Mouse (Mus musculus) neural tube, embryonic 15.5 days (tissue): Measurements from ENCODE around the gene Plxnb2. TPM values are rescaled to one million over a fixed set of nuclear protein-coding genes. Genes with fewer than 3 reads are reported as not detected.

Experiments used
- ATAC-seq: fragments of 200-750 bp; cut with Nextera tagmentation; 2 replicates; pipeline ENCODE4 v1.8.0; 2017; ENCODE audit warnings: mild to moderate bottlenecking, moderate TSS enrichment, moderate library complexity; ENCODE audit not compliant: low FRiP score
- H3K27ac ChIP-seq: fragments of 300-500 bp; sonication (generic); replicated peaks from 2 replicates; pipeline ENCODE4 v1.5.1; 2015; ENCODE audit warnings: mild to moderate bottlenecking, inconsistent platforms
- H3K27me3 ChIP-seq: fragments of 300-500 bp; sonication (generic); replicated peaks from 2 replicates; pipeline ENCODE4 v1.6.1; 2015; ENCODE audit warnings: inconsistent platforms
- H3K36me3 ChIP-seq: fragments of 300-500 bp; sonication (generic); 2 replicates; pipeline ENCODE4 v1.6.1; 2015; ENCODE audit warnings: inconsistent platforms
- H3K4me1 ChIP-seq: fragments of 300-500 bp; sonication (generic); 2 replicates; pipeline ENCODE4 v1.6.1; 2015; ENCODE audit warnings: inconsistent platforms
- H3K4me2 ChIP-seq: fragments of 300-500 bp; sonication (generic); 2 replicates; pipeline ENCODE4 v1.6.1; 2015; ENCODE audit warnings: inconsistent platforms, mild to moderate bottlenecking, moderate library complexity
- H3K4me3 ChIP-seq: fragments of 300-500 bp; sonication (generic); replicated peaks from 2 replicates; pipeline ENCODE4 v1.5.1; 2015; ENCODE audit warnings: mild to moderate bottlenecking, inconsistent platforms
- H3K9ac ChIP-seq: fragments of 300-500 bp; sonication (generic); replicated peaks from 2 replicates; pipeline ENCODE4 v1.6.1; 2015; ENCODE audit warnings: mild to moderate bottlenecking, inconsistent platforms
- H3K9me3 ChIP-seq: fragments of 300-500 bp; sonication (generic); replicated peaks from 2 replicates; pipeline ENCODE4 v1.6.1; 2016; ENCODE audit warnings: inconsistent platforms
- WGBS: fragments of 180-500 bp; shearing (Covaris S2); methylation state at CpG from one replicate; pipeline ENCODE4 v1.1.7; 2015; ENCODE audit warnings: mixed read lengths; 5-methylcytosine and 5-hydroxymethylcytosine counted together
- polyA plus RNA-seq: library from polyadenylated mRNA; unstranded; fragments of >200 nt; fragmentation: Nextera tagmentation; extraction: Ambion mirVana; gene quantifications from 2 replicates; pipeline ENCODE4 v1.2.1, GENCODE M21; 2015

Gene Plxnb2
- 69.4 and 72.3 TPM in 2 replicates for polyA plus RNA-seq

GRCm38 (mm10) chr15:89180571-89181229 is at the start of gene Plxnb2:
Plxnb2 (minus strand) TSS chr15:89180788.
- ATAC-seq = peak; percentile 91
- WGBS = under 1% methylated on average over 72 of the region's 72 CpGs
- peaks cover 69% of the 10 kb centered on the region for H3K4me1 ChIP-seq

GRCm38 (mm10) chr15:89215611-89216233 is 35.1 kb upstream of the Plxnb2 start:
- H3K9ac ChIP-seq = no peak overlapping the region

More at GRCm38 (mm10) chr15:89180571-89181229, at the start of gene Plxnb2:
- Histone ChIP-seq H3K36me3 (peaks cover 13% of the 10 kb centered on the region), H3K4me2 (peak within 1 kb of the TSS; percentile 90), H3K4me3 (peak within 1 kb of the TSS; percentile 76), H3K27me3 (no peaks in the 10 kb centered on the region), H3K9ac (peak within 1 kb of the TSS; percentile 94), H3K9me3 (no peaks in the 10 kb centered on the region), H3K27ac (peak within 1 kb of the TSS; percentile 91)

GRCm38 (mm10) chr15:89214953-89215352 is 34.4 kb upstream of the Plxnb2 start:
- H3K36me3 ChIP-seq = peaks cover 14% of the 10 kb centered on the region
- no peak overlapping the region for H3K4me2 ChIP-seq
- ATAC-seq = no peak
- no peak overlapping the region for H3K4me3 ChIP-seq
- peaks cover 40% of the 10 kb centered on the region for H3K4me1 ChIP-seq
- no peaks in the 10 kb centered on the region for H3K27me3 ChIP-seq
- H3K27ac ChIP-seq = no peak overlapping the region
- WGBS = 95% methylated on average over 3 of the region's 3 CpGs
- no peak overlapping the region for H3K9ac ChIP-seq
- H3K9me3 ChIP-seq = no peaks in the 10 kb centered on the region

More at GRCm38 (mm10) chr15:89215611-89216233, 35.1 kb upstream of the Plxnb2 start:
- Histone ChIP-seq H3K9me3 (no peaks in the 10 kb centered on the region), H3K4me3 (no peak overlapping the region), H3K27me3 (no peaks in the 10 kb centered on the region), H3K27ac (no peak overlapping the region), H3K4me1 (peaks cover 36% of the 10 kb centered on the region), H3K36me3 (peaks cover 14% of the 10 kb centered on the region), H3K4me2 (no peak overlapping the region)
- ATAC-seq = no peak
- 88% methylated on average over 2 of the region's 2 CpGs for WGBS

GRCm38 (mm10) chr15:89213517-89213916 is 32.9 kb upstream of the Plxnb2 start:
- no peak overlapping the region for H3K4me3 ChIP-seq
- 0 out of 2 replicates have a peak overlapping the region, but pooled peaks have one; percentile 28 for H3K9ac ChIP-seq
- WGBS = 89% methylated on average over 3 of the region's 3 CpGs

GRCm38 (mm10) chr15:89212495-89212894 is 31.9 kb upstream of the Plxnb2 start:
- peak overlapping the region; percentile 92 for H3K27ac ChIP-seq
- peak overlapping the region; percentile 97 for H3K4me3 ChIP-seq
- peak overlapping the region; percentile 79 for H3K4me2 ChIP-seq
- peaks cover 45% of the 10 kb centered on the region for H3K4me1 ChIP-seq
- peaks cover 14% of the 10 kb centered on the region for H3K36me3 ChIP-seq
- H3K9ac ChIP-seq = peak overlapping the region; percentile 99
- ATAC-seq = 0 out of 2 replicates have a peak, but pooled peaks have one; percentile 7
- no peaks in the 10 kb centered on the region for H3K27me3 ChIP-seq
- 37% methylated on average over 6 of the region's 6 CpGs for WGBS
- no peaks in the 10 kb centered on the region for H3K9me3 ChIP-seq

More at GRCm38 (mm10) chr15:89213517-89213916, 32.9 kb upstream of the Plxnb2 start:
- no peak overlapping the region for H3K27ac ChIP-seq
- peak overlapping the region; percentile 79 for H3K4me2 ChIP-seq
- H3K36me3 ChIP-seq = peaks cover 14% of the 10 kb centered on the region
- no peak for ATAC-seq
- H3K27me3 ChIP-seq = no peaks in the 10 kb centered on the region
- H3K4me1 ChIP-seq = peaks cover 45% of the 10 kb centered on the region
- H3K9me3 ChIP-seq = no peaks in the 10 kb centered on the region

GRCm38 (mm10) chr15:89211716-89212461 is 31.3 kb upstream of the Plxnb2 start:
- Histone ChIP-seq H3K9ac (peak overlapping the region; percentile 99), H3K9me3 (no peaks in the 10 kb centered on the region), H3K27ac (peak overlapping the region; percentile 92), H3K27me3 (no peaks in the 10 kb centered on the region), H3K4me1 (peaks cover 45% of the 10 kb centered on the region), H3K36me3 (peaks cover 14% of the 10 kb centered on the region), H3K4me2 (peak overlapping the region; percentile 79), H3K4me3 (peak overlapping the region; percentile 97)
- WGBS = 2% methylated on average over 34 of the region's 35 CpGs
- peak; percentile 53 for ATAC-seq

- Histone ChIP-seq H3K36me3 (peaks cover 7% of the 10 kb centered on the region), H3K4me3 (peak within 1 kb of the TSS; percentile 97), H3K9me3 (no peaks in the 10 kb centered on the region), H3K4me2 (peak within 1 kb of the TSS; percentile 79), H3K4me1 (peaks cover 45% of the 10 kb centered on the region), H3K27ac (peak within 1 kb of the TSS; percentile 92), H3K27me3 (no peaks in the 10 kb centered on the region), H3K9ac (peak within 1 kb of the TSS; percentile 99)
- peak; percentile 85 for ATAC-seq
- 6% methylated on average over 28 of the region's 73 CpGs for WGBS
Observed at GRCm38 (mm10) chr15:89210915-89211715, 30.5 kb upstream of the Plxnb2 start, which contains the start of gene Ppp6r2. Ppp6r2 (plus strand) TSS chr15:89211553.

GRCm38 (mm10) chr15:89209886-89210761 is 29.5 kb upstream of the Plxnb2 start:
- H3K27me3 ChIP-seq = no peaks in the 10 kb centered on the region
- peak overlapping the region; percentile 92 for H3K27ac ChIP-seq
- peak; percentile 16; the same call in 1 of the 2 replicates for ATAC-seq
- peak overlapping the region; percentile 33 for H3K4me3 ChIP-seq
- H3K9ac ChIP-seq = peak overlapping the region; percentile 45
- WGBS = 17% methylated on average over 22 of the region's 22 CpGs
- no peaks in the 10 kb centered on the region for H3K9me3 ChIP-seq
- H3K4me2 ChIP-seq = peak overlapping the region; percentile 79
- no peaks in the 10 kb centered on the region for H3K36me3 ChIP-seq
- peaks cover 39% of the 10 kb centered on the region for H3K4me1 ChIP-seq

- ATAC-seq = no peak
- Histone ChIP-seq H3K27me3 (no peaks in the 10 kb centered on the region), H3K9ac (no peak overlapping the region), H3K27ac (no peak overlapping the region), H3K36me3 (no peaks in the 10 kb centered on the region), H3K4me1 (peaks cover 14% of the 10 kb centered on the region), H3K4me2 (no peak overlapping the region), H3K9me3 (peaks cover 11% of the 10 kb centered on the region), H3K4me3 (no peak overlapping the region)
- WGBS = 93% methylated on average over 4 of the region's 4 CpGs
Observed at GRCm38 (mm10) chr15:89207457-89207856, 26.9 kb upstream of the Plxnb2 start.

- WGBS = 61% methylated on average over 15 of the region's 15 CpGs
- peak overlapping the region; percentile 100 for H3K9ac ChIP-seq
- H3K4me3 ChIP-seq = peak overlapping the region; percentile 97
- no peak for ATAC-seq
- H3K9me3 ChIP-seq = 0 out of 2 replicates have a peak, but pooled peaks cover 1% of the 10 kb centered on the region
- peak overlapping the region; percentile 99 for H3K27ac ChIP-seq
- H3K4me2 ChIP-seq = peak overlapping the region; percentile 77
- H3K36me3 ChIP-seq = 0 out of 2 replicates have a peak, but pooled peaks cover 3% of the 10 kb centered on the region
- peaks cover 24% of the 10 kb centered on the region for H3K4me1 ChIP-seq
- no peaks in the 10 kb centered on the region for H3K27me3 ChIP-seq
Observed at GRCm38 (mm10) chr15:89197056-89197455, 16.5 kb upstream of the Plxnb2 start.
